Mouse (Mus musculus) granulocyte monocyte progenitor cell, adult 5-6 weeks (primary cell): ENCODE data around the gene Irf4. TPM values are rescaled to one million over a fixed set of nuclear protein-coding genes. Genes with fewer than 3 reads are reported as not detected.

ENCODE experiments used
- ATAC-seq: replicated peaks from 2 replicates; pipeline ENCODE4 v1.8.0; 2016; ENCODE audit warnings: mild to moderate bottlenecking, moderate TSS enrichment, inconsistent platforms; ENCODE audit not compliant: poor library complexity, severe bottlenecking
- total RNA-seq, 2 experiments: library from RNA; stranded (forward) in 1 of 2; stranded (reverse) in 1 of 2; fragments of 200-712, 200-1000 nt in 1 of 2; fragments of >200 nt in 1 of 2; fragmentation: Nextera tagmentation in 1 of 2; gene quantifications; 2 replicates each; pipeline ENCODE4 v1.2.3; 2014 to 2017

The Irf4 gene
- not detected in 2 replicates for total RNA-seq (2014; fragmentation: Nextera tagmentation)
- 0.26 and 0.36 TPM in 2 replicates for total RNA-seq (2017)

DNA sequence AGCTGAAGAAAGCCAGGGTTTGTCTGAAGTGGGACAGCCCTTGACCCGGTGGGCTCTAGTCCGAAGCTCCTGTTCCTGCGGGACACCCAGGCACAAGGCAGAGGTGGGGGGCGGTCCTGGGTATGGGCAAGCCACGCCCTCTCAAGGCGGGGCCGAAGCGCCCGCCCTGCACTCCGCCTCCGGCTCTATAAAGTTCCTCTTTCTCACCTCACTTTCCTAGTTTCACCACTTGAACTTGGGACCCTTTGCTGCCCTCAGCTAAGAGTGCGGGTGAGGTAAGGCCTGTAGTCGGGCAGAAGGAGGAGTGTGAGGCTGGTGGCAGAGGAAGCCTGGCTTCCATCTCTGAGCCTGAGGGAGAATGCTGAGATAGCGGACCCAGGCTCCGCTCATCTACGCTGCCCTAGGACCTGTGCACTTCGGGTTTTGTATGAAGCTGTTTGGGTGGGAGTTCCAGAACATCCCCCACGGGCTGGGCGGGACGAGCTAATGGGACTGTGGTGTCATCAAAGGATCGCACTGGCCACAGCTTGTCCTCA is at the start of gene Irf4:
Gene Irf4, plus strand, starts transcription at position 206 of the 536 bp plus-strand sequence.
- peak; percentile 97 for ATAC-seq

DNA sequence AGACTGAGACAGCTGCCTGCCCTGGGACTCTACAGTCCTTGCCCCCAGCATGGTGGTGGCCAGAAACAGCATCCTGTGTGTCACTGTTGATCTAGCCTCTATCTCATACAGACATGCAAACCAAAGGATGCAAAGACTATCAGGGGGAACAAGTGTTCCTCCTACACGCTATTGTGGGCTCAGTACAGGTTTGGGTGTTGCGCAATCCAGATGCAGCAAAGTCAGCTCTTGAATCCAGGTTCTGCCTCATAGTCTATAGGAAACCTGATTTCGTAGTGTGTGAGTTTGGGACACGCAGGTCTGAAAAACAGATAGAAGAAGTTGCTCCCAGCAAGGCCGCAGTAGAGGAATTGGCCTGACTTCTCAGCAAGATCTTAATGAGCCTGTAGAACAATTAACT is 46.3 kb upstream of the Irf4 start:
- peak; percentile 23 for ATAC-seq

DNA sequence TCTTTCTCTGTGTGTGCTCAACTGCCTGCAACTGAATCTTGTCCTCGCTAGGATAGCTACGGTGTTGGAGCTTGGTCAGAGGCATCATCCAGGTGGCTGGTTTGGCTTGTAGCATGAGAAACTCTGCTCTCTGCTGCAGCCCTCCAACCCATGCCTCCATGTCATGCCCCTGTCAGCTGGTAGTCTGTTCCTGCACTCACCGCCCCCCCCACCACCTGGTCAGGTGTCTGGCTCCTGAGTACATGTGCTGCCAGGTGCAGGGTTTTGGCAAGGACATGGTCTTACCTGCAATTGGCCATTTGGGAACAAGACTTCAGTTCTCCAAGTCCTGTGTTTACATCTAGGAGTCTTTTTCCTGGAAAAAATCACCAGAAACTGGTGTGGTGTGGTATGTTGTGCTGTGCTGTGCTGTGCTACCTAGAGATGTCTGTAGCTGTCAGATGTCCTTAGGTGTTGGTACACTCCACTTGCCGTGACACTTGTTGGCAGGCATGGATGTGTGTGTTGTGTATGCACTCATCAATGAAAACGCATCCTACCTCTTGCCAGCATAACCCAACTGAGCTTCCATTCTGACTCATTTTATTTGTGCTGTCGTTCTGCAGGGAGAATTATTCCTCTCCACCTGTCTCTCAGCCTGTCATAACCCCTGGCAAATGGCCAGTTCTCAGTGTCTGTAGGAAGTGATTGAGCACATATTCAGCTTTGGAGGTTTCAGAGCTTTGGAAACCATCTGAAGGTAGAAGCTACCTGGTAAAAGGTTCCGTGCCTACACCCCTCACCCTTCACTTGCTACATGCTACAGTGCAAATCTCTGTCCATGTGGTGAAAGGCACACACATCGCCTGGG is 44.6 kb upstream of the Irf4 start:
- no peak for ATAC-seq

DNA sequence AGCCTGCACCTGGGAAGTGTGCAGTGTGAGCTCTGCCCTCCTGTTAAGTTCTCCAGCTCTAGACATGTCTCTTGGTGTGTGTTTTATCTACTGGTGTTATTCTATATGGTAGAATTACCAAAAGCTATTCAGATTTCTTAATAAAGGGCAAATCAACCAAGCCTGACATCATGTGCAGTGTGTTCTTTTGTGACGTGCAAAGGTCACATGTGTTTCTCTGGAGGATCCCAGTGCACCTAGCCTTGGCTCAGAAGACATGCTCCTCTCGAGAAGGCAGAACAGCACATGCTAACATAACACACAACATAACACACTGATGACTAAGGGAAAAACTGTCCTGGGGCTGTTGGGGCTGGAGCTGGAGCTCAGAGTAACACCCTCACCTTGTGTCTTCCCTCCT is 38.0 kb upstream of the Irf4 start:
- ATAC-seq, result no peak

DNA sequence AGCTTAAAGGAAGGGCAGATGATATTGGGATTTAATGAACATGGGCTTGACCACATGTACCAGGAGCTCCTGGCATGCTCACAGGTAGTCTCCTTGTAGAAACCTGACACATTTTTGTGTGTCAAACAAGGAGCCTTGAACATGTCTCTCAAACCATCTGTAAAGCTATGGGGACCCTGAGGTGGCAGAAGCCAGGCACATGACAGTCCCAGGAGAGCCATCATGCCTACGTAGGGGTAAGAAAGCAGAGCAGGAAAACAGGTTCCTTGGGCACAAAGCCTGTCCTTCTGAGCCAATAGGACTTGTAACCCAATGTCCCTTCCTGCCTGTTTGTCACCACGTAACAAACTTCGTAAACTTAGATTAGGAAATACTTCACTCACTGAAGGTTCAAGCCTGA is 37.3 kb upstream of the Irf4 start:
- ATAC-seq, result no peak

DNA sequence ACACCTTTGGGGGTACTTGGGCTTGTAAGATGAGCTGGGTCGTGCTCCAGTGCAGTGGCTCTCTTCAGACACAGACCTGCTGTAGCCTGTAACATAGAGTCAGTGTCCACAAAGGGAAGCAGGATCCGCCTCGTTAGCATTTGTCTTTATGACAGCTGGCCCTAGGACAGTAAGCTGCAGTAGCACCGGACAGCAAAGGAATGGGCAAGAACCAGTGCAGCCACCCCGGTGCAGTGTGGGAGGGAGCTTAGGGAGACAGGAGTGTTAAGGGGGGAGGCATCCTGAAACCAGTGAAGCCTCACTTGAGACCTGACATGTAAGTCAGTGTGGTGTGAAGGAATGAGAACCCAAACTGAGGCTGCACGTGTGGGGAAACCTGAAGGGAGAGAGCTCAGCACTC is 36.7 kb upstream of the Irf4 start:
- ATAC-seq, result no peak

DNA sequence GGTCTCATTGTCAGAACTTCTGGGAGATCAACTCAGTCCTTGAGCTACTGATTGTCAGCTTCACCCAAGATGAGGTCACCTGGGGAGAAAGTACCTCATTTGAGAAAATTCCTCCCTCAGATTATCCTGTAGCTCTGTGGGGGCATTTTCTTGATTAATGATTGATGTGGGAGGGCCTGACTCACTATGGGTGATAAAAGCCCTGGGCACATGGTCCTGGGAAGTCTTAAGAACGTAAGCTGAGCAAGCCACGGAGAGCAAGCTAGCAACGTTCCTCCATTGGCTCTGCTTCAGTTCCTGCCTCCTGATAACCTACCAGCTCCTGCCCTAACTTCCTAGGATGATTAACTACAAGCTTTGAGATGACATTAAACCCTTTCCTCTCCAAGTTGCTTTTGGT is 35.4 kb upstream of the Irf4 start:
- ATAC-seq, result no peak

DNA sequence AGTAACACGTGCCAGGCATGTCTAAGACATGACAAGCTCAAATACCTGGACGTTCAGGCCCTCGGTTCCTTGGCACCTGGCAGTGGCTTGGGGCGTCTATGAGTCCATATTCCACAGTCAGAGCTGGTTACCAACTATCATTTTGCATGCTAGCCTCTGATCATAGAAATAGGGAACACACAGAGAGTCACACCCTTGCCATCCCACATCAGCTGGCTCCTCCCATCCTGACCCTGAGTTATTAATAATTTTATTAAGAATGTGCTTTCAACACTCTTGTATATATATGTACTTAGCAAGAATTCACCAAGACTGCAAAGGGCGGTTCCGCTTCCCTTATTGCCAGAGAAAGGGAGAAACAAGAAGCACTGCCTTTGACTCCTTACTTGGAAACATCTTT is 34.5 kb upstream of the Irf4 start:
- ATAC-seq, result peak; percentile 42; the same call in 1 of the 2 replicates

DNA sequence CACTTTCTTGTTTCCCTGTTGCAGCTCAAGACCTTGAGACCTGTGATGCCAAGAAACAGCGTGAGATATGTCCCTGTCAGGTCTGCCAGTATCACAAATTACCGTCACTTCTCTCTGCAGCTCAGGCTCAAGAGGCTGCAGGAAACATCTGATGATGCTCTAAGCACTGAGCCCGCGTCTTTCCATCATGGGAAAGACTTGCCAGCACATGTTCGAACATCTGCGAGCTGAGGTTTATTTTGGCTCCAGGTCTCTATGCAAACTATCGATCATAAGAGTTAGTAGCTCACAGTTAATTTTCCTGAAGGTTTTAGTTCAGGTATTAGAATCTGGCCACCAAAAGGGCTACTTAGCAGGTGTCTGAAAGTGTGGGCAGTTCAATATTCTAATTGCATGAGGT is 34.0 kb upstream of the Irf4 start:
- no peak for ATAC-seq

DNA sequence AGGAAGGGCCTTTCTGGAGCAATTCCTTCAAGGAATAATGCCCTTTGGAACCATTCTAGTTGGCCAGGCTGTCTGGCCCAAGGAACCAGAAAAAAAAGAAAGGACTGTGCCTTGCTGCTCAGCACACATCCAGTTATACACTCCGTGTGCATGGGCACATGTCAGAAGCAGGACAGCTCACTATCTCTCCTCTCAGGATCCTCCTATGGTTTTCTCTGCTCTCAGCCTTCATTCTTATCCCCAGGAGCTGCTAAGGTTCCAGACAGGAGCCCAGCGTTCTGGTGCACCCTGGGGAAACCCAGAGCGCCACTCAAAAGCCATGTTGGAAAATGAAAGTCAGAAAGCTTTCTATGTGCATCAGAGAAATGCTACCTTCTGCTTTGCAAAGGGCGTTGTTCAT is 33.5 kb upstream of the Irf4 start:
- no peak for ATAC-seq

DNA sequence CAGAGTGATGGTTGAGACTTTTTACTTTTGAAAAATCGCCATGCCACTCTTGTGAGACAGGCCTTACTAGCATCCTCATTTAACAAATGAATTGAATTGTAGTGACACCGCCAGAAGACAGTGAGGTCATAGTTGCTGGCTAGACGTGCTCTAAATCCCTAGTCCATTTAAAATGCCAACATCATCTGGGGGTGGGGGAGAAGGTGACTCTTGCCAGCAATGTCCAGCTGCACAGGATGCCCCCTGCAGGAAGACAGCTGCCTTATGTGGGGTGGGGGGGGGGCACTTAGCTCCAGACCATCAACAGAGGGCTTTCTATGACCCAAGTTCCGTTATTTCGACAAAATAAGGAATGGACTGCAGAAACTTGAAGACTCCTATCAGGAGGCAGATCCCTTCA is 32.4 kb upstream of the Irf4 start:
- no peak for ATAC-seq

DNA sequence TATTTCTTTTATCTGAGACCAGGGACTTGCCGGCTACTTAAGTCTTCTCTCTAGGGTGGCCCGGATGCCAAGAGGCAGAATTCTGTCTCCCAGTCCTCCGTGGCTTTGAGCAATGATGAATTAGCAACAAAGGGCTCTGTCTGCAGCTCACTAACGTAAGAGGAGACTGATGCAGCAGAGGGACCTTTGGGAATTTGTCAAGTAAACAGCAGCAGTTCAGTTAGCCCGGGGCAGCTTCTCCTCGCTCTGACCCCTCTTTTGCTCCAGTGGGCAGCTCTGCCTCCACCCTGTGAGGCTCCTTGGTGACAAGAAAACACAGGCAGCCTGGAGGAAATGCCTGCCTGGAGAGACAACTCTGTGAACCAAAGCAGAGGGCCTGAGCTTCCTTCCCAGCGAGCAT is 26.4 kb upstream of the Irf4 start:
- no peak for ATAC-seq

DNA sequence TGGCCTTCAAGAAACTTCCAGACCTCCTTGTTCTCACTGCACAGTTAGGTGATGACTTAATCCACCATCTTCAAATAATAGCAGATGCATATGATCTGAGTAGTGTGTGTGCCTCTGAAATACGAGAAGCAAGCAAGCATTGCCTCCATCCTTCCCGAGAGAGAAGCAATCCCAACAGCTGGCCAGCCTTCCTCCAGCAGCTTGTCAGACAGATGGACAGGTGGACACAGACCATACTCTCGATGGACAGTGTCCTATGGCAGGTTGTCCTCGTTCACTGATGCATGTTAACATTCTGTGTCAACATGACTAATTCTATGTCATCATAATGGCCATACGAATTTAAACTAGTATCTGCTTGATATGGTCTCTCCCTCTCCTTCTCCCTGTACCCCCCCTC is 25.8 kb upstream of the Irf4 start:
- ATAC-seq, result no peak

DNA sequence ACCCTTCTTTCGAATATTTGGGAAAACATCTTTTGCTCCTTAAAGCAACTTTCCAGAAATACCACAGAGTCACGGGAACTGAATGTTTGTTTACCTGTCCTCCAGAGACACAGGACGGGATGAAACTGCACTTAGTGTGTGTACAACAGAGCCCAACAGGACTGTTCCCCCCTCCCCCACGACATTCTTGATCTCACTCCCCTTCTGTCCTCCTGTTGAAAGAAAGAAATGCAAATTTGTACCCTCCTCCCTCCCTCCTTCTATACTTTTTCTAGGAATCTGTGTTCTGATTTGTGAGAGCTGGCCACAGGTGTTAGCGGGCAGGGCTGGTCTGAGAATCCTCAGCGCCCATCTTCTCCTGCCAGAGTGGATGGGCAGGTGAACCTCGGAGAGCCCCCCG is 25.2 kb upstream of the Irf4 start:
- no peak for ATAC-seq

DNA sequence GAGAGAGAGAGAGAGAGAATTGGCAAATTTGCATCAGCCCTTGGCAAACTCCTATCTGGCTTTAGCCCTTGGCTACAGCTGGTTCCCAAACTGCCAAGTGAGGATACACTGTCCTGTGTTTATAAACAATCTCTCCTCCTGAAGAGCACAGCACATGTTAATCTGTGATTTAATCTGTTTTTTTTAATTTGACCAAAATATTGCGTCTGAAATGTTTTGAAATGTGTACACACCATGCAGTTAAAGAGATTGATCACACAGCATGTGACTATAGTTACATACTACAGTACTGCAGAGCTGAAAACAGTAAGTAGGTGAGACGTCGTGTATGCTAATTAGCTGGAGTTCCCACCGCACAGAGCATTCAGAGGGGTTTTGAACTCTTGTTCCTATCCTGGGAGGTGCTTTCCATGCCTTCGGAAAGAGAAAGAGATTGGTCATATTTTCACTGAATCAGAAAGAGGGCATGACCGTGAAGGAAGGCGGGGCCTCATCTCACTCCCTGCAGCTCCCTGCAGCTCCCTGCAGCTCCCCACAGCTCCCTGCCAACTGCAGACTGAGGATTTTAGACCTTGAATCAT is 24.2 kb upstream of the Irf4 start:
- ATAC-seq, result no peak

DNA sequence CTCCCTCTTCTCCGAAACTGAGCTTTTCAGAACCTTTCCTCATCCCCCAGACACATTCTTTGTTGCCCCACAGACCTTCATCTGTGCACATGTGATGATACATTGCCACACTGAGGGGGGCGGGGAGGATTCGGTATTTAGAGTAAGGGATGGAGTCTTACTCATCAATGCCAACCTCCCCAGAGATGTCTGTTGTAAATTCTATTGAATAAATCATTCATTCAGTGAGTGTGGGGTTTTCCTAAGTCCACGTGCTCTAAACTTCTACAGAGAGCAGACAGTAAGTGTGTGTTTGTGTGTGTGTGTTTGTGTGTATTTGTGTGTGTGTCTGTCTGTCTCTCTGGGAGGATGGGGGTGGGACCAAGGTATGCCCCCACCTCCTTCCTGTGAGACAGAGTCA is 22.1 kb upstream of the Irf4 start:
- ATAC-seq, result no peak

DNA sequence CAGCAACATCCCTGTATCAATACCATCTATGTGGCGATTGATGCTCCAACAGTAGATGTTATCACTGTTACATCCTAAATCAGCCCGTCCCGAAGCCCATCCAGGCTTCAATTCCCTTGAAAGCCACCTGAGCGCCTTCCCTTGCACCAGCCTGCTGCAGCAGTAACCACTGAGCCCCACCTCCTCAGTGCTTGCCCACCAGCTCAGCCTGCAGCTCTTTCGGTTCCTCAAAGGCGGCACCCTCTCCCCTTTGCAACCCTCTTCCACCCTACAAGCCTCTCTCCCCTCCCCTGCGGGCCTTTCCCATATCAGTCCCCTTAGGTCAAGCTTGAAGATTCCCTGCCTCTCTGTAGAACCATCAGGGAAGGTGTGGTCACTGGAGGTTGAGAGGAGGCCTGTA is 20.9 kb upstream of the Irf4 start:
- peak; percentile 85 for ATAC-seq

DNA sequence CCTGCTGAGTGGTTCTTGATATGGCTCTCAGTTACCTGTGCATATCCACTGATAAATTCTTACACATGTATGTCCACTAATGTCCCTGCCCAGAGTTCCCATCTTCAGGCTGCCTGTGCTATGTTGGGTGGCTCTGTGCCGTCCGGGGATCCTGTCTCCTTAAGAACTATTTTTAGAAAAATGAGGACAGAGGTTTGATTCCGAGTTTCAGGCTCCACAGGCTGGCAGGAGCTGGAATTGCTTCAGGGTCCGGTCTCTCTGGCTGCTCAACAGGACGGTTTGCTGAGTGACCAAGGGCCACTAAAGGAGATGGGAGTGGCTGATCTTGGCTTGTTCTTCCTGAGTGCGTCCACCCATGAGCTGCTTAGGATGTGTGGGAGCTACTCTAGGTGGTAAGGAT is 19.8 kb upstream of the Irf4 start:
- no peak for ATAC-seq

DNA sequence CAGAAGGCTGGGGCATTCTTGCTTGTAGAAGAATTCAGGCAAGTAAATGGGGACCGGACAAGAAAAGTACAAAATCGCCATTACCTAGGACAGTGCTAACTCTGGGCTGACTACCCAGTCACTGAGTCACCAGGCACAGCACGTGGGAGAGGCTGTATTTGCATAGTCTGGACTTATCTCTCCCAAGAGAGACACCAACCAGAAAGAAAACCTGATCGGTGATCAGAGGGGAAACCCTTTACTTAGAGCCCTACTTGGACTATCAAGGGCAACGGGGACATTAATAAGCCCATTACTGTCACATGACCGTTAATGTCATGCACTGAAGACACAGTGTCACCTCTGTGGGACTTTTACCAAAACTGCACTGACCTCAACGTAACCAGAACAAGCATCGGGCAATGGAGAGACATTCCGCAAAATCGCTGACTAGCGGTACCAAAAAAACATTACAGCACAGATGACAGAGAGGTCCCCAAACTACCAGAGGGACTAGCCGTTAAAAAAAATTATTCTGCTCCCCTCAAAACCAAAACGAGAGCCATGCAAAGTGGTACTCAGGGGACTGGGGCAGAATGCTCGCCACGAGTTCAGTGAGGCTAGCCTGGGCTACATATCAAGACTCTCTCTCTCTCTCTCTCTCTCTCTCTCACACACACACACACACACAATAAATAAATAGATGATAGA is 18.8 kb upstream of the Irf4 start:
- ATAC-seq, result no peak

DNA sequence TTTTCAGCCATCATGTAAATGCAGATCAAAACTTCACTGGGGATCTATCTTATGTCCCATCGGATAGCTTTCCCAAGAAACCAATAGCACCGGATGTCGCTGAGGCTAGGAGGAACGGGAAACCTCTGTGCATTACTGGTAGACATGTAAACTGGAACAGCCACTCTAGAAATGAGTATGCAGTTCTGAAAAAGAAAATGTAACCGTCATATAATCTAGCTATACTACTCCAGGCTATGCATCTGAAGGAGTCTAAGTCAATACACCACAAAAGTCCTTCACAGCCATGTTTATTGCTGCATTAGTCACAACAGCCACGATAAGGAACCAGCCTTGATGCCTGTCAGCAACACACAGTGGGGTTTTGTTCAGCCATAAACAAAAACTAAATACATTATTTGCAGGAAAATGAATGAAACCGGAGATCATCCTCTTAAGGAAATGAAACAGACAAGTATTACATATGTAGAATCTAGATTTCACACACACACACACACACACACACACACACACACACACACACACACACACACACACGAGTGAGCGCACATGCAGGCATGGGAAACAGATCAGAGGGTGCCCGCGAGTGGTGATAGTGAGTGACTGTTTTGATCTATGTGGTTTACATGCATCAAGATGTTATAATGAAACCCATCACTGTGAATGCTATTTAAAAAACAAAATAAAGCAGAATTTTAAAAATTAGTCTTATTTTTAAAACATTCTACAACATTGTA is 16.1 kb upstream of the Irf4 start:
- ATAC-seq, result no peak

DNA sequence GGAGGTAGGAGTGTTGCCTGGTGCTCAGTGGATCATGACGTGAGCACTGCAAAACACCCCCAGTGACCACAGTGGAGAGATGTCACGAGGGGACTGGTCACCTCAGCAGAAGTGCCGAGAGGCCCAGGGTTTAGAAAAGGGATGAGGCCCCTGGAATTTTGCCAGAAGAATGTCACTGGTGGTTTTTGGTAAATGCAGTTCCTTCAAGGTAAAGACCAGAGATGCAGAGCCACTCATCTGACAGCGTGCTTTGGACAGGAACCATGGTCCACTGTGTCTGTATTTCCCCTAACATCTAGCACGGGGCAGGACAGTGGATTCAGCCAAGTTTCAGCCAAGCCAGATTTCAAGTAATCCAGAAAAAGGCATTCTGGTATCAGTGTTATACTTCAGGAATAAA is 12.3 kb upstream of the Irf4 start:
- no peak for ATAC-seq
